Mouse (Mus musculus) brain, embryonic 14.5 days (tissue): ENCODE data around the gene Tm4sf5. TPM values are rescaled to one million over a fixed set of nuclear protein-coding genes. Genes with fewer than 3 reads are reported as not detected.
"Not testable (repeated sequence)": the region's sequence is repeated elsewhere in the genome, so short reads cannot be mapped to it uniquely, and the experiment has no call there.

Experiments used
- DNase-seq: peaks from one replicate; pipeline ENCODE4 v3.0.0-alpha.2; 2011; ENCODE audit warnings: low read depth
- CTCF ChIP-seq: fragments of 200-500 bp; IDR thresholded peaks from 2 replicates; pipeline ENCODE4 v1.5.1; 2012; ENCODE audit warnings: inconsistent platforms, mild to moderate bottlenecking, moderate library complexity, borderline replicate concordance; ENCODE audit not compliant: insufficient read depth, insufficient read length; ENCODE audit errors: extremely low read depth
- POLR2A ChIP-seq: fragments of 200-500 bp; IDR thresholded peaks from 2 replicates; pipeline ENCODE4 v1.6.1; 2012; ENCODE audit warnings: mild to moderate bottlenecking, inconsistent platforms, borderline replicate concordance; ENCODE audit not compliant: poor library complexity, insufficient read depth, insufficient read length, severe bottlenecking; ENCODE audit errors: extremely low read depth
- polyA plus RNA-seq: library from polyadenylated mRNA; depleted of rRNA; stranded (reverse); fragments of >200 nt; gene quantifications from 2 replicates; pipeline ENCODE4 v1.2.3, GENCODE M21; 2012

Tm4sf5 gene
- polyA plus RNA-seq, 1 experiment: 1.6 TPM

DNA sequence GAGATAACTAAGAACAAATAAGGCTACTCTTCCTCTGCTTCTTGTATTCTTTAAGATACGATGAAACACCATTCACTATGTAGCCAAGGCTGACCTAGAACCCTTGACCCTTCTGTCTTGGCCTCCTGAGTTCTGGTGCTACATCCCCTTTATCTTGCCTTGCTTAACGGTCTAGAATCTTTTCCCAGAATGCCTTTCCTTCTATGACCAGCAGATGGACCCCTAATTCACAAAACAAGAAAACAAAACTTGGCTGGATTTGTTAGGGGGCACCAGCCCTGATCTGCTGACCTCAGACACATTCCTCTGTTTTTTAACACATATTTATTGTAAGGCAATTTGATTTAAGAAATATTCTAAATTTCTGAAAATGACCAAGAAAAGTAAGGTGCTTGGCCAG, 11.3 kb downstream of the Tm4sf5 start:
- peak; percentile 77 for DNase-seq

GRCm38 (mm10) chr11:70518436-70518835, 13.4 kb downstream of the Tm4sf5 start:
- TF ChIP-seq CTCF (no peak), POLR2A (no peak)
- DNase-seq: no peak

More for the DNA sequence above, 11.3 kb downstream of the Tm4sf5 start:
- no peak for TF ChIP-seq POLR2A
- TF ChIP-seq CTCF: peak; percentile 51; the same call in 1 of the 2 replicates

DNA sequence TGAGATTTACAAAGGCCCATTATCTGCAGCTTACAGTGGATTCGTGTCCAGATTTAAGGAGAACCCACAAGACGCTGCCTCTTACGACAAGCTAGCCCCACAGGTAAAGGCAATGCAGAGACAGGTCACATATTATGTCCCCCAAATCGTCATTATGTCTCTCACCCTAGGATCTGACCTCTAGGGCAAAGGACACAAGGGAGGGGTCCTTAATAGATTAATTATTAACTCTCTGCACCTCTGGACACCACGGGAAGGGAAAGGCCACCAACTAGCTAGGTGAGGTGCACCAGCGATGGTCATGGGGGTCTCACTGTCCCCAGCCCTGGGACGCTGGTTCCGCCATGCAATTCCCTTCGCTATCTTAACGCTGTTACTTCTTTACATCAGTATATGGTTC, 13.9 kb downstream of the Tm4sf5 start, which contains the start of gene Gltpd2:
Gltpd2 (plus strand) TSS at position 274 of the 400 bp plus-strand sequence.
- no peak for DNase-seq
- TF ChIP-seq CTCF: no peak
- no peak for TF ChIP-seq POLR2A

DNA sequence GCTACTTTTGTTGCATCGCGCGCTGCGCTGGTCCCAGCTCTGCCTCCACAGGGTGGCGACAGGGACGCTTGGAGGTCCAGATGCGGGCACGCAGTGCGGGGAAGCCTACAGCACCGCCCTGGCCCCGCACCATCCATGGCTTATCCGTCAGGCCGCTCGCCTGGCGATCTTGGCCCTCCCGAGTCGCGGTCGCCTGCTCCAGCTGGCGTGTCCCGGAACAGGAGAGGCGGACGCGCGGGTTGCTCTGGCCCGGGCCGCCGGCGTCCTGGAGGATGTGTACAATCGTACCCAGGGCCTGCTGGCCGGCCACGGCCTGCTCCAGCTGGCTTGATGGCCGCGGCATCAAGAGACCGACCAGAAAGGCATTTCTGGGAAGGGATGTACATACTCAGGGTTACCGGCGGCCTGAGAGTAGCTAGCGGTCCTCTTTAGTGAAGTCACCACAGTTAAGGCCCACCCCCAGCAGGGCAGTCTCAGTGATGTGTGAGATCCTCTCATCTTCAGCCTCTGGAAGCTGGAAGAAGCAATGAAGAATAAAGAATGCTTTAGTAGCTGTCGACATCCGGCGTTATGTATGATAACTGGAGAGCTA, 15.2 kb downstream of the Tm4sf5 start:
- TF ChIP-seq CTCF (peak; percentile 15; the same call in 1 of the 2 replicates), POLR2A (no peak)
- peak; percentile 29 for DNase-seq

- not testable (repeated sequence) for DNase-seq
Measured at GRCm38 (mm10) chr11:70523306-70523989, 18.4 kb downstream of the Tm4sf5 start.

DNA sequence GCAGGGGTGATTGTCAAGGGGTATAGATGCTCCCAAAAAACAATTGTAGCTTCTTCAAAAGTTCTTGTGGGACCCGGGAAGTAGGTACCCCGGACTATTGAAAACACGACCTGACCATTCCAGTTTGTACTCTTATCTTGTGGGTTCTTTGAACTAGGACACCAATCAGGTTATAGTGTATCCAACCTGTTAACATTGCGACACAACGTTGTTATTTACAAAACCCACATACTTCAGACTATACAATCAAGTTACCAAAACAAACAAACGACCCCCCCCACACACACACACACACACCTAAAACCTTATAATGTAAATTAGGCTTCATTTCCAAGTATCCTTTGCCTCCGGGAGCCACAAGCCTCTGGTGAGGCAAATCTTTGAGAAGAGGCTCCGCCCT, 19.7 kb downstream of the Tm4sf5 start:
- no peak for TF ChIP-seq POLR2A
- no peak for TF ChIP-seq CTCF
- DNase-seq: no peak

DNA sequence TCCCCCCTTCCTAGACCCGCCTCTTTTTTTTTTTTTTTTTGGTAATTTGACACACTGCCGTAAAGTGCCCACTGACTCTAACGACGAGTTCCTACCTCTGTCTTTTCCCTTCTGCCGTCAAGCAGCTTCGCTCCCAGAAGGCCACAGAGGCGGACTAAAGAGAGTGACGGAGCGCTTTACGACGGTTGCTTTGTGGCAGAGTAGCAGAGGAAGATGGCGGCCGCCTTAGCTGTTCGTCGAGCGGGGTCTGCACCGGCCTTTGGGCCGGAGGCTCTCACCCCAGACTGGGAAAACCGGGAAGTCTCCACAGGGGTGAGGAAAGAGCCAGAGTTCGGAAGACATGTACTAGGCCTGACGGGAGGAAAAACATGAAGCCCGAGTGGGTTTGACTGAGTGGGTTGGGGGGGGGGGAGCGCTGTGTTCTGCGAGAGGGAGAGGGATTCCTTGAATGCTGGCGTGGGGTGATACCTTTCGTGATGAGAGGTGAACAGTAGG, 20.2 kb downstream of the Tm4sf5 start, which contains the start of gene Psmb6:
Psmb6 (plus strand) TSS at position 184 of the 495 bp plus-strand sequence.
- TF ChIP-seq CTCF: no peak
- peak; percentile 82; the same call in 1 of the 2 replicates for TF ChIP-seq POLR2A
- peak; percentile 99 for DNase-seq

DNA sequence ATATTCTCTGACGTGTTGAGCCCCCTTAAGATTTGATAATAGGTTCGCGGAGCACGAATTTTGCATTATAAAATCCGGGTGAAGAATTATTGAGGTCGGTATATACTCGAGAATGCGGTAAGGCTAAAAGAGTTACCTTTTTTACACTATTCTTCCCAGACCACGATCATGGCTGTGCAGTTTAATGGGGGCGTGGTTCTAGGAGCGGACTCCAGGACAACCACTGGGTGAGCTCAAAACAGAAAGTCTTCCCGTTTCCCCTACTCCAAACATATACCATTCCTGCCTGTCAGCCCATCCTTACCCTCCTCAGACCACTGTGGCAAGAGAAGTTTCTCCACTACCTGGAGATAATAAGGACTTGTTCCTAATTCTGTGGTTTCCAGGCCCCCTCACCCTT, 20.7 kb downstream of the Tm4sf5 start:
- DNase-seq: no peak
- no peak for TF ChIP-seq CTCF
- TF ChIP-seq POLR2A: no peak

DNA sequence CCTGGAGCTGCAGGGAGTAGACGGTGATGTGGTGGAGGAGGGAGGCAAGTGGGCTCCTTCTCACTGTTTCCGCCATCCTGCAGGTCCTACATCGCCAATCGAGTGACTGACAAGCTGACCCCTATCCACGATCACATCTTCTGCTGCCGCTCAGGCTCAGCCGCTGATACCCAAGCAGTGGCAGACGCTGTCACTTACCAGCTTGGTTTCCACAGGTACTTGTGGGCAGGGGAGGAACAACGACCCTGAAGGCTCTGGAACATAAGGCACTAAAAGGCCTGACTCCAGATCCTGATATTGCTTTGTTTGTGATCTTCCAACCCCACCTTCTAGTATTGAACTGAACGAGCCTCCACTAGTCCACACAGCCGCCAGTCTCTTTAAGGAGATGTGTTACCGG, 21.2 kb downstream of the Tm4sf5 start:
- DNase-seq: no peak

DNA sequence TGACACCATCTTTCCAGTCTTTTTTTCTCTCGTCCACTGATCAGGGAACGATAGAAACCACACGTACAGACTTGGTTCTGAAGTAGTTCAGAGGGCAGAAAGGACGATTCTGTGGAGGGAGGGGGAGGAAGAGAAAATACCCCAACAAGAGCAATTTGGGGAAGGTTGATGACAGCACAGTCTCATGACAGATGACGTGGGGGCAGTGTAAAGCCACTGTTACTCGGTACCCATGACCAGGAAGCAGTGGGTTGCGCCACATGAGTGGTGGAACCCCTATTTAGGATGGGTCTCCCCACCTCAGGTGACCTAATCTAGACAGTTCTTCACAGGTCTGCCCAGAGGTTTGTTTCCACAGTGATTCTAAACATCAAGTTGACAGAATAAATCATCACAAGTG, 23.6 kb downstream of the Tm4sf5 start:
- no peak for TF ChIP-seq POLR2A
- TF ChIP-seq CTCF: no peak
- no peak for DNase-seq

More for the DNA sequence above, 21.2 kb downstream of the Tm4sf5 start:
- no peak for TF ChIP-seq CTCF
- no peak for TF ChIP-seq POLR2A

DNA sequence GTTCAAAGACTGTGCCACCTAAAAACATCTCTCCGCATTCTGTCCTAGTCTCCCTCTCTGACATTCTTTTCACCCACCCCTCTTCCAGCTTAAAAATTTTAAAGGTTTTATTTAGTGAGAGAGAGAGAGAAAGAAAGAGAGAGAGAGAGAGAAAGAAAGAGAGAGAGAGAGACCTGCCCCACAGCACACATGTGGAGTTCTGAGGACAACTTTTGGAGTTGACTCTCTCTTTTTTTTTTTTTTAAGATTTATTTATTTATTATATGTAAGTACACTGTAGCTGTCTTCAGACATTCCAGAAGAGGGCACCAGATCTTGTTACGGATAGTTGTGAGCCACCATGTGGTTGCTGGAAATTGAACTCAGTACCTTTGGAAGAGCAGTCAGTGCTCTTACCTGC, 26.0 kb downstream of the Tm4sf5 start:
- not testable (repeated sequence) for DNase-seq

DNA sequence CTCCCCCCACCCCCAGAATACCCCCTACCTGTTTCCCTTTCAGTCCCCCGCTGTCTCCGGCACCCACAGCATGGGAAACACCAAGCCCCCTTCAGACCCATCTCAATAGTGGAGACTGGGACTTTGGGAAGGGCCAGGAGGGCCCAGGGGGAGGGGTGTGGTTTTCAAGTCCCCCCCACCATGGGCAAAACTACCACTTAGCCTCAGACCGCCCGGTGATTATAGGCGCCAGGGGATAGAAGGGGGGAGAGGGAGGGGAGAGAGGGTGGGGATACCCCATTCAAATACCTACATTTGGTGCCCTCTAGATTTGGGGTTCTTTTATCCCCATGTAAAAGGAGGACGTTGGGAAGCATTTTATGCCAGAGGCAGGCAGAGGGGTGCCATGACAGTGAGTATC, 27.8 kb downstream of the Tm4sf5 start, which contains the start of gene Gm40193:
Gm40193 (minus strand) TSS at position 101 of the 400 bp plus-strand sequence.
- no peak for TF ChIP-seq POLR2A
- TF ChIP-seq CTCF: no peak
- DNase-seq: no peak
